Mouse (Mus musculus) CH12.LX (cell line): ENCODE results near the gene Derl2.

Experiments
- CHD2 ChIP-seq: IDR thresholded peaks from 2 replicates; pipeline ENCODE4 v1.6.1; 2011; ENCODE audit warnings: low read length, improper control_type of control experiment
- CTCF ChIP-seq, 2 experiments: IDR thresholded peaks in 1 of 2; conservative IDR thresholded peaks in 1 of 2; 2 replicates each; pipeline ENCODE4 v1.5.1; 2011 to 2012; ENCODE audit warnings: low read depth in 2 of 2, low read length in 2 of 2, improper control_type of control experiment in 1 of 2, inconsistent platforms in 1 of 2, mild to moderate bottlenecking in 1 of 2, moderate library complexity in 1 of 2
- MAFK ChIP-seq: IDR thresholded peaks from 2 replicates; pipeline ENCODE4 v1.6.1; 2011; ENCODE audit warnings: low read length, improper control_type of control experiment; ENCODE audit not compliant: insufficient replicate concordance
- MAX ChIP-seq: IDR thresholded peaks from 2 replicates; pipeline ENCODE4 v1.6.1; 2011; ENCODE audit warnings: low read length, improper control_type of control experiment
- ZKSCAN1 ChIP-seq: IDR thresholded peaks from 2 replicates; pipeline ENCODE4 v1.6.1; 2012; ENCODE audit warnings: low read depth, inconsistent platforms, low read length, improper control_type of control experiment, borderline replicate concordance

DNA sequence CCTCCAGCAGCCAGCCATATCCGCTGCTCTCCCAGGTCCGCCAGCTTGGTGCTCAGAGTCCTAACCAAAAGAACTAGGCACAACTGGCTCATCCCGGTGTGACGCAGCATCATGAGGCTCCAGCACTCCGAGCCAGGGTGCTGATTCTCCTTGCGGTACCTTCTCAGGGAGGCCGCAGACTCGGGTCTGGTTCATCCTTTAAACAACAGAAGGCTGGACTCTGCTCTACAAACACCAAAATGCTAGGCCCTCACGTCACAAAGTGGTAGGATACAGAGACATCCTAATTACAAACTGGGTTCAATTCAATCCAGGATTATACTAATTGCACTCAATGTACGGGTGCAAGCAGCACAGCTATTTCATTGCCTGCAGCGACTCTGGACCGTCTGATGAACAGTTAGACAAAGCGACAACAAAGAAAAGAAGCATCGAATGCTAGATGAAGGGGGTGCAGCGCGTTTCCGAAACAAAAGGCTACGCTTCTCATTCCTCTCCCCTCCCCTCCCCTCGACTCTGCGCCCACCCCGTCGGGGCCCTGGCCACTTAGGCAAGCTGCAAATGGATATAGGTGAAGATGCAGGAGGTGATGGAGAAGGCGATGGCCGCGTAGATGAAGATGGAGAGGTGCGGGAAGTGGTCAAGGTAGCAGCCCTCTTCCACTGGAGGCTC, 13.0 kb upstream of the Derl2 start:
- TF ChIP-seq CHD2 (no peak), ZKSCAN1 (no peak), CTCF (conservative IDR thresholded peaks at IDR 0.05 in 1 of 2, IDR thresholded peaks at IDR 0.05 in 1 of 2; ENCODE audit: low read depth in 2 of 2, low read length in 2 of 2) (no peak), MAFK (no peak), MAX (no peak)
